Mouse (Mus musculus) left cerebral cortex, adult 2 months (tissue): Measurements from ENCODE around the gene Tpsab1. TPM values are rescaled to one million over a fixed set of nuclear protein-coding genes. Genes with fewer than 3 reads are reported as not detected.

Experiments
- DNase-seq, 2 experiments: peaks; one replicate each; pipeline ENCODE4 v3.0.0; 2021 to 2022; ENCODE audit warnings: low spot score in 2 of 2, mixed read lengths in 1 of 2; ENCODE audit errors: extremely low spot score in 1 of 2
- H3K27ac ChIP-seq: fragments of 200-600 bp; 2 replicates; pipeline ENCODE4 v1.8.1; 2022
- H3K4me3 ChIP-seq: fragments of 200-600 bp; 2 replicates; pipeline ENCODE4 v1.8.1; 2022
- CTCF ChIP-seq: fragments of 200-600 bp; IDR thresholded peaks from 2 replicates; pipeline ENCODE4 v1.8.1; 2022; ENCODE audit warnings: antibody characterized with exemption, mild to moderate bottlenecking, moderate library complexity
- intact Hi-C: fragments of 180-260 bp; cut with DNase I; formaldehyde crosslinking; loops from one replicate; pipeline ENCODE4 v1.15.1; 2025
- total RNA-seq, 2 experiments: library from RNA; stranded (reverse); gene quantifications; 2 replicates each; pipeline ENCODE4 v1.2.3; 2021

Tpsab1 gene
- total RNA-seq, 2 experiments from 2014 or later = not detected

DNA sequence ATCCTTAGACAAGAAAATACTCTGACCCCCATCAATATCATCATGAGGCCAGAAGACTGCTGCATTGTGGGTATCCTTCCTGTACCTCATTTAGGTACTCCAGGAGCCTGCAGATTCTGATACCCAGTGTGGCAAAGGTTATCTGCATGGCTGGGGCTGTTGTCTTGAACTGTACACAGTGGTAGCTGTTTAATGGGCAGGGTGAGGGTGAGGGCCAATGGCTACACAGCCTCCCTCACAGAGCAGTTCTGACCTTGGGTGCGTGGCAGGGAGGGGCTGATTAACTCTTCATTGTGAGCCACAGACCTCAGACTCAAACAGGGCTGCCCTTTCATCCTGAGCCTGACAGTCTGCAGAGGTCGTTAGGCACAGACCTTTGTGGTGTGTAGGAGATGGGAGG is 22.4 kb downstream of the Tpsab1 start:
- no peak overlapping the region for H3K27ac ChIP-seq
- no peak for DNase-seq
- intact Hi-C loops = no loop called here
- no peak overlapping the region for H3K4me3 ChIP-seq
- no peak for TF ChIP-seq CTCF

DNA sequence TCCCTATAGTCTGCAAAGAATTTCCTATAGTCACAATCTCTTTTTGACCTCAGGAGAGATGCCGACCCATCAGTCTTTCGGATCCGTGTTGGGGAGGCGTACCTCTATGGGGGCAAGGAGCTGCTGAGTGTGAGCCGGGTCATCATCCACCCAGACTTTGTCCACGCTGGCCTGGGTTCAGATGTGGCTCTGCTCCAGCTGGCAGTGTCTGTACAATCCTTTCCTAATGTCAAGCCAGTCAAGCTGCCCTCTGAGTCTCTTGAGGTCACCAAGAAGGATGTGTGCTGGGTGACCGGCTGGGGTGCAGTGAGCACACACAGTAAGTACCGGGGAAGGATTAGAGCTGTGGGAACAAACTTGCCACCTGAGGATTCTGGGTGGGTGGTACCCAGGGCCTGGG is 24.5 kb downstream of the Tpsab1 start:
- intact Hi-C loops = no loop called here
- no peak for TF ChIP-seq CTCF
- no peak overlapping the region for H3K4me3 ChIP-seq
- DNase-seq = no peak
- no peak overlapping the region for H3K27ac ChIP-seq

DNA sequence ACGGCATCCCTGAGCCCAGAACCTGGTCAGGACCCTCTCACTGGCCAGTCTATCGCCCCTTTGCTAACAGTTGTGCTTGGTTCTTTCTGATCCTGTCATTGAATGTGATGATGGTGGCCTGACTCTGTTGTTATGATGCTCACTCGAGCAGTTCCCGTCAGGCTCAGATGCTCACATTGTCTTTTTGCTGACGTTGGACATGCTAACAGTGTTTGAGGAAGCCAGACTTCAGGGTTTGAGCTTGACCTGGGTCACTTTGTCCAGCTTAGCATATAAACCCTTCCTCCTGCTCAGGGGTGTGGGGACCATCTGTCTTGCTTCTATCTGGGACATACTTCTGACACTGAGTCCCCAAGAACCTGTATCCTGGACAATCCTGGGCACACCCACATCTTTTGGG is 27.0 kb downstream of the Tpsab1 start, which contains the start of gene Prss29:
Prss29 (plus strand) TSS at position 301 of the 400 bp plus-strand sequence.
- H3K27ac ChIP-seq = no peak within 1 kb of the TSS
- H3K4me3 ChIP-seq = no peak within 1 kb of the TSS
- no peak for TF ChIP-seq CTCF
- DNase-seq = no peak
- intact Hi-C loops = loop anchor here (10.0 kb wide), 1 partner anchor 366 kb away; no protein-coding TSS in a partner anchor

DNA sequence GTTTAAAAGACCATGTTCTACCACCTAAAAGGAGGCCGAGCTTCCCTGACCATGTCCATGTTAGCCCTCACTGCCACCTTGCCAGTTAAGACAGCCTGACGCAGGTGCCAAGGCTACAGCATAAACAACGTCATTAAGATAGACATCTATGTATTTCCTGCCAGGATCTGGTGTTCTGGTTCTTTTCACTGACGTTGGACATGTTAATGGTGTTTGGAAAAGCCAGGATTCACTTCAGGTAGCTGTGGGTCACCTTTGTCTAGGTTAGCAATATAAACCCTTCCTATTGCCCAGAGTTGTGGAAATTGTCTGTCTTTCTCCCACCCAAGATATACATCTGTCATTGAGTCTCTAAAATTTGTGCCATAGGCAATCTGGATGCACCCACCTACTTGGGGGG is 37.0 kb downstream of the Tpsab1 start, which contains the start of gene Prss28:
Prss28 (plus strand) TSS at position 301 of the 400 bp plus-strand sequence.
- no peak for TF ChIP-seq CTCF
- H3K27ac ChIP-seq = no peak within 1 kb of the TSS
- intact Hi-C loops = no loop called here
- H3K4me3 ChIP-seq = no peak within 1 kb of the TSS
- no peak for DNase-seq

DNA sequence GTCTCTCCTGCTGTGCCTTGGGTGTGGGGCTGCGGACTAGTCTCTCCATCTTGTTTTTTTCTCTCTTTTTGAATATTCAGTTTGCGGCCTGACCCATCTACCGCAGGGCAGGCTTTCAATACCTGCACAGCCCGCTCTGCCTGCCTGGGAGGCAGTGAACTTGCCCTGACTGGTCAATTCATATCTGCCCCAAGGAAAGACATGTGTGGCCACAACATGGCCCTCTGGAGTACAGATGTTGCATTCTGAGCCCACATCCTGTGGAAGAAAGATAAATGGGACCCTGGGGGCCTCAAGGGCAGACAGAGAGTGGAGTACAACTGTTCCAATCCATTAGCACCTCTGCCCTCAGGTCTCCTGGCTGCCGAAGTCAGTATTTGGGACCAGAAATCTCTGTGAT is 47.3 kb downstream of the Tpsab1 start, which contains the start of gene Prss34:
Prss34 (plus strand) TSS at position 301 of the 400 bp plus-strand sequence.
- no peak for DNase-seq
- TF ChIP-seq CTCF = no peak
- Histone ChIP-seq H3K27ac (no peak within 1 kb of the TSS), H3K4me3 (no peak within 1 kb of the TSS)
- intact Hi-C loops = no loop called here

DNA sequence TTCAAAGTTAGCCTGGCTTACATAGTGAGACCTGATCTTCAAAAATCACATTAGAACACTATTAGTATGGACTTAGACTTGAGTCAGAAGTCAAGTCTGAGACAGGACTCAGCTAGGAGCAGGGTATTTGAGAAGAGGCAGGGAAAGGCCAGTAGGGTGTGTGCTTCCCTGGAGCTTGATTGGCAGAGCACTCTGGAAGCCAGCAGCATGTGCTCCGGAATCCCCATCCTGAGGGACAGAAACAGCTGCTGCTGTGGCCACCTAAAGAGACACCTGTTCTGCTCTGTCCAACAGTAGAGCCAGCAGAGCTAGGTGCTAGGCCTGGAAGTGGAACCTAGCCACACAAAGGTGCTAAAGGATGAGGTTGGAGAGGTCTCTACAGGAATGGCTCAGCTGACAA is 51.3 kb downstream of the Tpsab1 start:
- intact Hi-C loops = no loop called here
- no peak overlapping the region for H3K27ac ChIP-seq
- TF ChIP-seq CTCF = no peak
- H3K4me3 ChIP-seq = no peak overlapping the region
- no peak for DNase-seq

DNA sequence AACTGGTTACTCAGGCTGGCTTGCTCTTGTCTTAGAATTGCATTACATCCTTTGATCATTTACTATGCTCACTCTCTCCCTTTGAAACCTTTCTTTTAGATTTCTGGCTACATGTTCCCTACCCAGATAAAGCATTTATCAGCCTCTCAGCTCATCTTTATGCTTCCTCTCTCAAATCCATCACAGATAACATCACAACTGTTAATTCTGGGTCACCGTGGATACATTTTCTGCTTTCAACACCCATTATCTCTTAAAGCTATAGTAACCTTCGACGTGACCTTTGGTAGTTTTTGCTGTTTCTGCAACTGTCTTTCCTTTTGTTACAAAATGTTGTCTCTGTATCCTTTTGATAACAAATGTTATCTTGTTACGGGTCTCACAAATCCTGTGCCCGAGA is 51.9 kb downstream of the Tpsab1 start:
- Histone ChIP-seq H3K4me3 (no peak overlapping the region), H3K27ac (no peak overlapping the region)
- intact Hi-C loops = no loop called here
- DNase-seq = no peak
- no peak for TF ChIP-seq CTCF

Other genes starting within 250 kb of the Tpsab1 start
- 10 to 100 TPM; 25.8 to 30.7 TPM for gene Telo2, start 229.6 kb downstream of the Tpsab1 start, total RNA-seq
- gene Ptx4, start 224.8 kb downstream of the Tpsab1 start, total RNA-seq = under 1 TPM; 0.33 to 0.63 TPM
- gene Clcn7, start 212.2 kb downstream of the Tpsab1 start, total RNA-seq = 10 to 100 TPM; 48.5 to 53.9 TPM
- under 1 TPM in 1 of 2 experiments, not detected in 1; 0.14 TPM for gene Ccdc154, start 183.1 kb downstream of the Tpsab1 start, total RNA-seq
- not detected for gene Gm38655, start 170.1 kb downstream of the Tpsab1 start, total RNA-seq
- gene BC003965, start 161.0 kb downstream of the Tpsab1 start, total RNA-seq = 10 to 100 TPM; 20.2 to 20.8 TPM
- 10 to 100 TPM; 39.0 to 40.7 TPM for gene Unkl, start 157.2 kb downstream of the Tpsab1 start, total RNA-seq
- 10 to 100 TPM; 78.1 to 81.4 TPM for gene Gnptg, start 105.4 kb downstream of the Tpsab1 start, total RNA-seq
- 10 to 100 TPM; 24.6 to 25.9 TPM for gene Tsr3, start 105.4 kb downstream of the Tpsab1 start, total RNA-seq
- 10 to 100 TPM; 14.8 to 29.8 TPM for gene Baiap3, start 89.2 kb downstream of the Tpsab1 start, total RNA-seq
- gene Ube2i, start 70.9 kb downstream of the Tpsab1 start, total RNA-seq = 100 to 1,000 TPM; 215 to 223 TPM
- not detected for gene Prss34, start 47.2 kb downstream of the Tpsab1 start, total RNA-seq
- not detected for gene Prss28, start 36.9 kb downstream of the Tpsab1 start, total RNA-seq
- gene Prss29, start 26.9 kb downstream of the Tpsab1 start, total RNA-seq = not detected
- gene Tpsb2, start 20.7 kb upstream of the Tpsab1 start, total RNA-seq = not detected
- gene Tpsg1, start 23.7 kb upstream of the Tpsab1 start, total RNA-seq = not detected
- 10 to 100 TPM; 45.2 to 48.0 TPM for gene Cacna1h, start 88.2 kb upstream of the Tpsab1 start, total RNA-seq
- 1 to 10 TPM; 2.1 to 2.4 TPM for gene Tekt4, start 109.1 kb upstream of the Tpsab1 start, total RNA-seq
- under 1 TPM; 0.18 to 0.21 TPM for gene Sstr5, start 151.7 kb upstream of the Tpsab1 start, total RNA-seq
- gene Sox8, start 225.1 kb upstream of the Tpsab1 start, total RNA-seq = 10 to 100 TPM; 55.3 to 66.9 TPM
- gene Lmf1, start 233.5 kb upstream of the Tpsab1 start, total RNA-seq = 10 to 100 TPM; 22.0 to 25.4 TPM